Mouse (Mus musculus): Measurements from ENCODE around the gene Scnm1. TPM values are rescaled to one million over a fixed set of nuclear protein-coding genes. Genes with fewer than 3 reads are reported as not detected.
"Not testable (repeated sequence)": the region's sequence is repeated elsewhere in the genome, so short reads cannot be mapped to it uniquely, and the experiment has no call there.

Gene Scnm1
- polyA plus RNA-seq, 2 experiments: 24.8 to 33.1 TPM

DNA sequence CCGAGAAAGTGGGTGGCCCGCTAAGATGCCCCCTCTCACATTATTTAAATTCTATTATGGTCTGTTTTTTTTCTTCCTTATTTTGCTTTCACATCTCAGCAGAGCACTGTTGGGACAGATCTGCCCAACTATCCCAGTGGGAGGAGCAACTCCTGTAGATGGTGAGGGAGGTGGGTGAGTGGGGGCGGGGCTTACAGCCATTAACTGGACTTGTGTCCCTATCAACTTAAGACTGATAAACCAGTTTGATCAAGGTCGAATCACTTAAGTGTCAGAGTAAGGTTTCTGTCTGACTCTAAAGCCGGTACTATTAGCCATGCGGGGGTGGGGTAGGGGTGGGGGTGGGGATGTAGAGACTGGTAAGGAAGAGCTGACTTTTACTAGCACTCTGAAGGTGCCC is 1.2 kb upstream of the Scnm1 start:
- 4% methylated on average over 6 of the region's 6 CpGs for WGBS (ENCODE audit: insufficient replicate concordance)
- Histone ChIP-seq H3K4me1 (replicated peaks; ENCODE audit: control insufficient read depth in 2 of 2, insufficient read depth in 2 of 2, low read length in 1 of 2) (peaks cover 10 to 18% of the 10 kb centered on the region in 2 experiments), H3K4me2 (ENCODE audit: low read depth) (peak overlapping the region; percentile 80), H3K9me3 (ENCODE audit: control insufficient read depth, low read length) (no peaks in the 10 kb centered on the region), H3K27ac (peak overlapping the region; percentile 54), H3K27me3 (ENCODE audit: control insufficient read depth, insufficient read depth, low read length) (no peaks in the 10 kb centered on the region), H3K4me3 (ENCODE audit: insufficient read depth in 1 of 2, low read depth in 2 of 2, low read length in 2 of 2) (peak overlapping the region; percentile 45 to 59), H3K36me3 (replicated peaks; ENCODE audit: control insufficient read depth, insufficient read depth, low read depth) (no peaks in the 10 kb centered on the region), H3K9ac (replicated peaks) (peak overlapping the region; percentile 63)
- no peak for TF ChIP-seq CTCF (IDR thresholded peaks at IDR 0.05; ENCODE audit: low read depth)
- DNase-seq (ENCODE audit: low read depth in 3 of 3, low spot score in 3 of 3) (peak; percentile 55 to 60 (median 57)), ATAC-seq (ENCODE audit: insufficient read depth) (peak; percentile 40; the same call in 1 of the 2 replicates)

DNA sequence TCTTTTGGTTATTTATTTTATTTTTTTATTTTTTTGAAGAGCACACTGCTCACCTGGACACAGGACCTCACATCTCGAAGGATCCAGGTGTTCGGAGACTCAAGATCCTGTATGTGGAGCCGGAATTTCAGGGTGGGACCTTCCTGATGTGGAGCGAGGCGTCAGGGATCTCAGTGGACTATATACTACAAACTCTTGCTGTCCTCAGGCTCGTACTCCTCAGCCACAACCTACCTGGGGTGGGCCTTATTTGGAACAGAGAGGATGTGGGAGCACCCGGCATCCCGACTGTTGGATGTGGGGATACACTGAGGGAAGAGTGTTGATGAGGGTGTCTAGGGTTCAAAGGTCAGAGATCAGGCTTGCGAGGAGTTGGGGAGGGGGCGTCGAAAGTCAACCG is 322 bp upstream of the Scnm1 start:
- H3K36me3 ChIP-seq (replicated peaks; ENCODE audit: control insufficient read depth, insufficient read depth, low read depth); H3K4me2 ChIP-seq (ENCODE audit: low read depth); H3K27ac ChIP-seq; H3K9me3 ChIP-seq (ENCODE audit: control insufficient read depth, low read length); H3K9ac ChIP-seq (replicated peaks); DNase-seq (ENCODE audit: low read depth in 3 of 3, low spot score in 3 of 3); H3K27me3 ChIP-seq (ENCODE audit: control insufficient read depth, insufficient read depth, low read length): not testable (repeated sequence)
- ATAC-seq (ENCODE audit: insufficient read depth): peak; percentile 58
- Histone ChIP-seq H3K4me3 (ENCODE audit: insufficient read depth in 1 of 2, low read depth in 2 of 2, low read length in 2 of 2) (peak overlapping the region in 1 of 2 experiments; percentile 72; a peak in 2 of 4 replicates), H3K4me1 (replicated peaks; ENCODE audit: control insufficient read depth in 2 of 2, insufficient read depth in 2 of 2, low read length in 1 of 2) (peaks cover 10 to 18% of the 10 kb centered on the region in 2 experiments)
- WGBS (ENCODE audit: insufficient replicate concordance): no CpG with 5 or more reads among the region's 12 CpGs

GRCm38 (mm10) chr3:95133176-95133575 is 635 bp downstream of the Scnm1 start:
- WGBS (ENCODE audit: insufficient replicate concordance): 48% methylated on average over 11 of the region's 11 CpGs
- no peak for TF ChIP-seq EP300 (IDR thresholded peaks at IDR 0.05; ENCODE audit: low read depth)
- TF ChIP-seq CTCF (IDR thresholded peaks at IDR 0.05; ENCODE audit: low read depth): no peak
- H3K27ac ChIP-seq: peak overlapping the region; percentile 12
- H3K27me3 ChIP-seq (ENCODE audit: control insufficient read depth, insufficient read depth, low read length): no peaks in the 10 kb centered on the region
- peak overlapping the region; percentile 82 for H3K9ac ChIP-seq (replicated peaks)
- no peaks in the 10 kb centered on the region for H3K9me3 ChIP-seq (ENCODE audit: control insufficient read depth, low read length)
- DNase-seq (ENCODE audit: low read depth in 3 of 3, low spot score in 3 of 3) (no peak), ATAC-seq (ENCODE audit: insufficient read depth) (no peak)
- H3K4me3 ChIP-seq (ENCODE audit: insufficient read depth in 1 of 2, low read depth in 2 of 2, low read length in 2 of 2): peak overlapping the region; percentile 72 to 99
- H3K4me2 ChIP-seq (ENCODE audit: low read depth): peak overlapping the region; percentile 96
- H3K36me3 ChIP-seq (replicated peaks; ENCODE audit: control insufficient read depth, insufficient read depth, low read depth): no peaks in the 10 kb centered on the region
- peaks cover 10 to 18% of the 10 kb centered on the region in 2 experiments for H3K4me1 ChIP-seq (replicated peaks; ENCODE audit: control insufficient read depth in 2 of 2, insufficient read depth in 2 of 2, low read length in 1 of 2)

GRCm38 (mm10) chr3:95132389-95132788 is 1.4 kb downstream of the Scnm1 start:
- H3K9me3 ChIP-seq (ENCODE audit: control insufficient read depth, low read length); H3K4me2 ChIP-seq (ENCODE audit: low read depth); H3K9ac ChIP-seq (replicated peaks); ATAC-seq (ENCODE audit: insufficient read depth); H3K27me3 ChIP-seq (ENCODE audit: control insufficient read depth, insufficient read depth, low read length); H3K27ac ChIP-seq; DNase-seq (ENCODE audit: low read depth in 3 of 3, low spot score in 3 of 3); H3K4me3 ChIP-seq (ENCODE audit: insufficient read depth in 1 of 2, low read depth in 2 of 2, low read length in 2 of 2); H3K36me3 ChIP-seq (replicated peaks; ENCODE audit: control insufficient read depth, insufficient read depth, low read depth): not testable (repeated sequence)
- WGBS (ENCODE audit: insufficient replicate concordance): 72% methylated on average over 2 of the region's 2 CpGs
- peaks cover 10 to 18% of the 10 kb centered on the region in 2 experiments for H3K4me1 ChIP-seq (replicated peaks; ENCODE audit: control insufficient read depth in 2 of 2, insufficient read depth in 2 of 2, low read length in 1 of 2)
- TF ChIP-seq CTCF (IDR thresholded peaks at IDR 0.05; ENCODE audit: low read depth): peak; percentile 33

GRCm38 (mm10) chr3:95130081-95130480 is 3.7 kb downstream of the Scnm1 start:
- ATAC-seq (ENCODE audit: insufficient read depth): no peak
- Histone ChIP-seq H3K9ac (replicated peaks) (no peak overlapping the region), H3K4me2 (ENCODE audit: low read depth) (no peak overlapping the region), H3K9me3 (ENCODE audit: control insufficient read depth, low read length) (no peaks in the 10 kb centered on the region), H3K36me3 (replicated peaks; ENCODE audit: control insufficient read depth, insufficient read depth, low read depth) (no peaks in the 10 kb centered on the region), H3K4me1 (replicated peaks; ENCODE audit: control insufficient read depth in 2 of 2, insufficient read depth in 2 of 2, low read length in 1 of 2) (peaks cover 7 to 9% of the 10 kb centered on the region in 2 experiments), H3K27me3 (ENCODE audit: control insufficient read depth, insufficient read depth, low read length) (no peaks in the 10 kb centered on the region), H3K27ac (no peak overlapping the region), H3K4me3 (ENCODE audit: insufficient read depth in 1 of 2, low read depth in 2 of 2, low read length in 2 of 2) (no peak overlapping the region)
- WGBS (ENCODE audit: insufficient replicate concordance): 74% methylated on average over 5 of the region's 5 CpGs
- TF ChIP-seq CTCF (IDR thresholded peaks at IDR 0.05; ENCODE audit: low read depth): no peak
- no peak for TF ChIP-seq EP300 (IDR thresholded peaks at IDR 0.05; ENCODE audit: low read depth)
- DNase-seq (ENCODE audit: low read depth in 3 of 3, low spot score in 3 of 3): no peak
